Mouse (Mus musculus) T-cell, adult 2 months (primary cell): ENCODE data around the gene Cisd3.

Source experiments
- DNase-seq: peaks from one replicate; pipeline ENCODE4 v3.0.0; 2022; ENCODE audit warnings: low spot score

Cisd3 gene

DNA sequence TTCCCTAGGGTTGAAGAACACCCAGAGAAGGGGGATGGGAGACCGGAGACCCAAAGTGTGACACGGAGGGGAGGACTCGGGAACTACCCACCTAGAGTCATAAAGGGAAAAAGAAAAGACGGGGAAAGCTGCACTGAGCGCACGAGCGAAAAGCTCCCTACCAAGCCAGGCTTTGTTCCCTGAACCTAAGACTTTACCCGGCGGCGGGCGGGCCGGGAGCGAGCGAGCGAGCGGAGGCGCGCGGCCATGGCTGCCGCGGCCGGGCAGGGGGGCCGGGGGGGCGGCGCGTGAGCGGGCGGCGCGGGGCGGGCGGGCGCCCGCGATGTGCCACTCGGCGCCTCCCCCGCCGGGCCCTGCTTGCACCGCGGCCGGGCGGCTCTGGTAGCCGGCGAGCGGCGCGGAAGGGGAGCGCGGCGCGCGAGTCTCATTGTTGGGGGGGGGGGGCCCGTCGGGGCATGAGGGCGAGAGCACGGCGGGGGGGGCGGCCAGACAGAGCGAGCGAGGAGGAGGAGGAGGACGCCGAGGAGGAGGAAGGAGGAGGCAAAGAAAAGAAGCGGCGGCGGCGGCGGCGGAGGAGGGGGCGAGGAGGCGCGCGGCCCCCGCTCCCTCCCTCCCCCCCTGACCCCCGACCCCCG lies 22.6 kb upstream of the Cisd3 start, which contains the start of gene Mllt6:
Gene Mllt6, plus strand, starts transcription at position 522 of the 635 bp plus-strand sequence.
- peak; percentile 78 for DNase-seq

DNA sequence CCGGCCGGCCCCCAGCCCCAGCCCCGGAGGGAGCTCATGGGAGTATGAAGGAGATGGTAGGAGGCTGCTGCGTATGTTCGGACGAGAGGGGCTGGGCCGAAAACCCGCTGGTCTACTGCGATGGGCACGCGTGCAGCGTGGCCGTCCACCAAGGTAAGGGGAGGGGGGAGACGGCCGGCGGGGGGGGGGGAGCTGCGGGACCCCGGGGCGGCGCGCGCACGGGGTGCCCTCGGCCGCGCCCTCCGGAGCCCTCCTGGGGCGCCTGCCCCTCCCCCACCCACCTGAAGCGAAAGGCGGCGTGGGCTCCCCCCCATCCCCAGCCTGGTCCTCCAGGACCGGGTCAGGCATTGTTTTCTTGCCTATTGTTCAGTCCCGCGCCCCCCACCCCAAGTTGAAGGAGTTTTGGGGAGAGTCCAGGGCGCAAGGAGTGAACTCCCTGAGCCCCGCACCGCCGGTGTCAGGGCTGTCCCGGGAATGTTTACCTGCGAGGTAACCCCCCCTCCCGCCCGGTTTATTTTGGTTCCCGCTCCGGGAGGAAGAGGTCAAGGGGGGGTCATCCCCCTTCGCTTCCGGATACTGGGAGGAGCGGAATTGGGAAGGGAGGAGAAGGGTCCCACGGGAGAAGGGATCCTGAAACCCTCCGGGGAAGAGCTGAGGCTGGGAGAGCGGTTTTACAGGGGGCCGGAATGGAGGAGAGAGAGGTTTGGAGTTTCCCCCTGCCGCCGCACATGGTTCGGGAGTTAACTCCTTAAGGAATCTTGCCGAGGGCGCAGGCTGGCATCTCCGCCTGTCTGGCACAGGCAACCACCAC lies 21.9 kb upstream of the Cisd3 start:
- no peak for DNase-seq

DNA sequence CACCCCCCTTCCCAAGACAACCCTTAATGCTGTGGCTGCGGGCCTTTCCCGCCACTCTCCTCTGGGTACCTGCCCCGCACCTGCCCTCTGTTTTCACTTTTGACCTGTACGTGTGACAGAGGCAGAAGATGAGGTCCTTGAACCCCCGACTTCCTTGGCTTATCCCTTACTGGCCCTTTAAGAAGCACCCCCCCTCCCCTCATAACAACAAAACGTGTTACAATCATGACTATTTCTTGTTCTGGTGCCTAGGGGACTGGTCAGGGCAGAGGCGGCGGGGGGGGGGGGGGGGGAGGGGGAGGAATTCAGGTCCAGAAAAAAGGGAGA lies 21.3 kb upstream of the Cisd3 start:
- DNase-seq: peak; percentile 19

GRCm38 (mm10) chr11:97664771-97665240 lies 20.8 kb upstream of the Cisd3 start:
- peak; percentile 42 for DNase-seq

GRCm38 (mm10) chr11:97665431-97665830 lies 20.2 kb upstream of the Cisd3 start:
- no peak for DNase-seq

- DNase-seq: no peak
Measured at GRCm38 (mm10) chr11:97666221-97666620, 19.4 kb upstream of the Cisd3 start.

DNA sequence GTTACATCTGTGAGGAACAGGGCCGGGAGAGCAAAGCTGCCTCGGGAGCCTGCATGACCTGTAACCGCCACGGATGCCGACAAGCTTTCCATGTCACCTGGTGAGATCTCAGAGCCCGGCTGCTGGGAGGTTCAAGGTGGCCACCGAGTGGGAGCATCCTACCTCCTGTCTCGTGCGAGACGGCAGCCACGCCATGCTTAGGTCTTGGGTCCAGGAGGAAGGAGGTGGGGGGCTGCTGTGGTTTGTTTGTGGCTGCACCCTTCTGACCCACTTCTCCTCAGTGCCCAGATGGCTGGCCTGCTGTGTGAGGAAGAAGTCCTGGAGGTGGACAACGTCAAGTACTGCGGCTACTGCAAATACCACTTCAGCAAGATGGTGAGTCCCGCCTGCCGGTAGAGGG lies 18.8 kb upstream of the Cisd3 start:
- DNase-seq: no peak

GRCm38 (mm10) chr11:97668160-97668559 lies 17.5 kb upstream of the Cisd3 start:
- DNase-seq: no peak

DNA sequence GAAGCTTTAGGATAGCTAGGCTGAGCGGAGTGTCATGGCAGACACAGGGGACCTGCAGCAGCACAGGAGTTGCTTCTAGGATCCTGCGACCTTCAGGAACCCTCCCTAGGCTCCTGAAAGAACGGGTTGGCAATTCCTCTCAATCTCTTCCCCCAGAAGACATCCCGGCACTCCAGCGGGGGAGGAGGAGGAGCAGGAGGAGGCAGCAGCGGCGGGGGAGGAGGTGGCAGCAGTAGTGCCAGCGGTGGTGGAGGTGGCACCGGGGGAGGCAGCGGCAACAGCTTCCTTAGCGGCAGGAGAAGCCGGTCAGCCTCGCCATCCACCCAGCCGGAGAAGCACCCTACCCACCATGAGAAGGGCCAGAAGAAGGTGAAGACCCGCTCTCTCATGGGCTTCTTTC lies 16.4 kb upstream of the Cisd3 start:
- no peak for DNase-seq

DNA sequence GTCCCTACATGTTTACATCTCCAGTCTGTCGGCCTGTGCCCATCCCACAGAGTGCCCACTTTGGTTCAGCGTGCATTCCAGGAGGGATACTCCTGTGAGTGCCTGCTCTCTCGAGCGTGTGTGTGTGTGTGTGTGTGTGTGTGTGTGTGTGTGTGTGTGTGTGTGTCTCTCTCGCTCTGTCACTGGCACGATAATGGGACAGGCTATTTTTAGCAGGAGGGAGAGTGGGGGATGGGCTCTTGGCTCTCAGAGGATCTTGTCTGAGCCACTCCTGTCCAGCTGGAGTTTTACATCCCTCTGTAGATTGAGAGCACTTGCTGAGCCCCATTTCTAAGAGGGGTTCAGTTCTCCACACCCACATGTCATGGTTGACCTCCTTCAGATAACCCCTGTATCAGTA lies 15.8 kb upstream of the Cisd3 start:
- DNase-seq: no peak

GRCm38 (mm10) chr11:97670234-97671176 lies 15.1 kb upstream of the Cisd3 start:
- DNase-seq: no peak

DNA sequence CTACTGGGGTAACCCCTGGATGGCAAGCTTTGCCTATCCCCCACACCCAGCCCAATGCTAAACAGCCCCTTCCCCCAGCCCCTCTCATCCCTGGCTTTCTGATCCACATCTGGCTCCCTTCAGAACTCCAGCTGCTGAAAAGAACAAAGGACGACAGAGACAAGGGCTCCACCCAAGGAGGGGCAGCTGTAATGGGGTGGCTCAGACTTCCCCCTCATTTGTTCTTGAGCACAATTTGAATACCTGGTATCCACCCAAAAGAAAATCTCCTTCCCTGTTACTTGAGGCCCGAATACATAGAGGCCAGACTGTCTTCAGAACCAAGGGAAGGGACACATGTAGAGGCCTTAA lies 14.5 kb upstream of the Cisd3 start:
- DNase-seq: no peak

DNA sequence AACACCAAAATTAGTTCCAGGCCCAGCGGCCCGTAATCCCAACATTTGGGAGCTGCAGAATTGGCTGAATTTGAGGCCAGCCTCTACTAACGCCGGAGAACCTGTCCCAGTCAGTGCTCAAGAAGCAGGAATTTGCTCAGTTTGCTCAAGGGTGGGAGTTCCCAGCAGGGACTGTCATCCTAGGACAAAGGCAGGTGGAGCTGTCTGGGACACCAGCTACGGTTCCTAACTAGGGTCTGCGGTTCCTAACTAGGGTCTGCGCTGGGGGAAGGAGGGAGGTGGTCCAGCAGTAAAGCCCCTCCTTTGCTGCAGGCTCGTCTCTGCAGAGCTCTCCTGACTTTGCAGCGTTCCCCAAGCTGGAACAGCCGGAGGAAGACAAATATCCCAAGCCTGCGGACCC lies 12.5 kb upstream of the Cisd3 start:
- DNase-seq: no peak

GRCm38 (mm10) chr11:97676050-97676754 lies 9.4 kb upstream of the Cisd3 start:
- no peak for DNase-seq

- DNase-seq: no peak
Measured at GRCm38 (mm10) chr11:97677381-97677780, 8.2 kb upstream of the Cisd3 start.

DNA sequence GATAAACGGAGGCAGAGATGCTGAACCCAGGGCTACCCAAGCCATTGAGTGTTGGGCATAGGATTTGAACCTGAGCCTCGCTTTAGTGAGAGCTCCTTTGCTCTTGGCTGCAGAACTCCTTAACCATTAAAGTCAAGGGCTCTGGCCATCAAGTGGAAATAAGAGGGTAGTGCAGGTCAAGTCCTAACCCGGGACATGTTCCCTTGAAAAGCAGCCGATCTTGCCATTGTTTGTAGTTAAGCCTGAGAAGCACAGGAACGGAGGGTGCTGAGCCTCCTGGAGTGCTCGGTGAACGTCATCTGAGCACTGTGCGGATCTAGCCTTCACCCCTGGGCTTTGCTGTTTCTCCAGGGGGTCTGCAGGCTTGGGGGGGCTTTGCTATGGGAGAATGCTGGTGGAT lies 7.8 kb upstream of the Cisd3 start:
- DNase-seq: no peak

DNA sequence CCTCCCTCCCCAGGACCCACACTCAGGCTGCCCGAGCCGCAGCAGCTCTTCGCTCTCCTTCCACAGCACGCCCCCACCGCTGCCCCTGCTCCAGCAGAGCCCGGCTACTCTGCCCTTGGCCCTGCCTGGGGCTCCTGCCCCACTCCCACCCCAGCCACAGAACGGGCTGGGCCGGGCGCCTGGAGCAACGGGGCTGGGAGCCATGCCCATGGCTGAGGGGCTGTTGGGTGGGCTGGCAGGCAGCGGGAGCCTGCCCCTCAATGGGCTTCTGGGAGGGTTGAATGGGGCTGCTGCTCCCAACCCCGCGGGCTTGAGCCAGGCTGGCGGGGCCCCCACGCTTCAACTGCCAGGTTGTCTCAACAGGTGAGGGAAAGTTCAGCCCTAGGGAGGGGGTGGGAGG lies 7.3 kb upstream of the Cisd3 start:
- DNase-seq: no peak

- no peak for DNase-seq
Measured at GRCm38 (mm10) chr11:97680430-97680829, 5.2 kb upstream of the Cisd3 start.

DNA sequence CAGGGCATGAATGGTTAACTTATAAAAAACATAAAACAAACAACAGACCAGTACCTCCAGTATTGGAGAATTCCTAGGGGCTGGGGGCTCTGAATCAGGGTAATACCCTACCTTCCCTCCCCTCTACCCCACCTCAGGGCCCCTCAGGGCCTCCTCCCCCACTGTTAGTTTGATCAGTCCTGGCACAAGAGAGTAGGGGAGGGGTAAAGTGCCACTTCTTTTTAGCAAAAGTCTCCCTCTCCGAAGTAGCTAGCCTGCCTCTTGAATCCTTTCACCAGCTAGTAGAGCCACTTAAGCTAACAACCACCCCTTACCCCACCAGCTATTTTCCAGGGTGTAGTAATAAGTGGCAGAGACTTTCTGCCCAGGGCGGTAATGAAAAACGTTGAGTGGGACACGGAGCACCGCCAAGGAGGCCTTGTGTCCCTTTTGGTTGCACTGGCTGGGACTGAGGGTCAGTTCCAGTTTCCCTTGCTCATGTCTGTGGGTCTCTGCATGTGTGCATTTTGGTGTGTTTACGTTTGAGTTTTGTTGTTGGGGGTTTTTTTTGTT lies 3.0 kb upstream of the Cisd3 start:
- DNase-seq: no peak

- peak; percentile 82 for DNase-seq
Measured at GRCm38 (mm10) chr11:97684063-97684680, 1.5 kb upstream of the Cisd3 start.

DNA sequence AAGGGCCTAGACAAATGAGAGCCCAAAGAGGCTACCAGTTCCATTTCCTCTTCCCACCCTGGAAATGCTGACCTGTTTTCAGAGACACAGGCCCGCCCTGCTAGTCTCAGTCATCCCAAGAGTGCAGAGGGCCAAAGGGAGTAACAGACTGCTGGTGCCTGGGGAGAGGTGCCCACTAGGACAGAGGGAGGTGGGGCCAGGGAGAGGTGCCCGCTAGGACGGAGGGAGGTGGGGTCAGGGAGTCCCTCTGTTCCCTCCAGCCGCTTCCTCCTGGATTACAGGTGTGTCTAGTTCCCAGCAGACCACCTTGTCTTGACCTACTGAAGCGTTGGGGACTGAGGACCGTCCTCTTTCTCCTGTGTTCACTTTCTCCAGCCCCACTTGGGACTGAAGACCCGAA lies 860 bp upstream of the Cisd3 start:
- DNase-seq: no peak
